Mouse (Mus musculus): Measurements from ENCODE around the gene Vmn2r1.

Gene Vmn2r1

GRCm38 (mm10) chr3:64081247-64081646, at the start of gene Vmn2r1:
TSS of gene Vmn2r1 (plus strand) at chr3:64081547.
- DNase-seq (ENCODE audit: low read depth, low spot score): no peak

GRCm38 (mm10) chr3:64038136-64038841, 43.1 kb upstream of the Vmn2r1 start:
- no peak for DNase-seq (ENCODE audit: low read depth, low spot score)

GRCm38 (mm10) chr3:64039818-64040784, 41.2 kb upstream of the Vmn2r1 start:
- peak; percentile 61 for DNase-seq (ENCODE audit: low read depth, low spot score)

GRCm38 (mm10) chr3:64112707-64113106, 31.4 kb downstream of the Vmn2r1 start:
- no peak for DNase-seq (ENCODE audit: low read depth, low spot score)

- DNase-seq (ENCODE audit: low read depth, low spot score): no peak
Observed at GRCm38 (mm10) chr3:64113352-64114046, 32.2 kb downstream of the Vmn2r1 start.

GRCm38 (mm10) chr3:64141878-64142508, 60.6 kb downstream of the Vmn2r1 start, which contains the start of gene Vmn2r2:
TSS of gene Vmn2r2 (minus strand) at chr3:64141928.
- DNase-seq (ENCODE audit: low read depth, low spot score): no peak

Data from WW6 (cell line).